Mouse (Mus musculus): ENCODE results near the gene Cdkn2aipnl.

DNA sequence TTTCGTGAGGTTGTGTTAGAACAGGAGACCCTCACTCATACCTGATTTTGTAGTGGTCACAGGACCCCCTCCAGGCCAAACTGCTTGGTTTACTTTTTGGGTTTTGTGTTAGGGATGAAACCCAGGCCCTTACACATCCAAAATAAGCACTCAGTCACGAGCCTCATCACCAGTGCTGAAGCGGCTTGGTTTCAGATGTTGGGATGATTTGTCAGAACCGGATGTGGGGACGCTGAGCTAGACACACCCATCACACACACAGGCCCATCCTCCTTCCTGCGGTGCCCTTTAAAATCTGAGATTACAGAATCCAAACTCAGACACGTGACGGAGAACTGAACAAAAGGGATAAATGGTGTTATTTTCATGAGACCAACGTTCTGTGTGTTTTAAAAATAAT lies 1.4 kb downstream of the Cdkn2aipnl start:
- TF ChIP-seq POLR2A (IDR thresholded peaks at IDR 0.05; ENCODE audit: extremely low read depth, insufficient read depth, low read length) (no peak), CTCF (IDR thresholded peaks at IDR 0.05; ENCODE audit: extremely low read depth, insufficient read depth, low read length) (no peak)
